Mouse (Mus musculus): ENCODE results near the gene Prss45. TPM values are rescaled to one million over a fixed set of nuclear protein-coding genes. Genes with fewer than 3 reads are reported as not detected.

Prss45 gene
- polyA plus RNA-seq, 1 experiment from 2014 or later = not detected

- TF ChIP-seq EP300 (IDR thresholded peaks at IDR 0.05) (no peak), CTCF (IDR thresholded peaks at IDR 0.05) (no peak)
- WGBS = 90% methylated on average over 14 of the region's 14 CpGs
- no peak overlapping the region for H3K9ac ChIP-seq (replicated peaks; ENCODE audit: low read depth)
- H3K9me3 ChIP-seq (ENCODE audit: low read length) = no peaks in the 10 kb centered on the region
- H3K4me1 ChIP-seq (ENCODE audit: insufficient read depth, low read depth, low read length) = no peaks in the 10 kb centered on the region; the same call in 1 of the 2 replicates
- H3K27ac ChIP-seq (ENCODE audit: low read length) = no peak overlapping the region
- no peak overlapping the region for H3K4me3 ChIP-seq (ENCODE audit: low read depth, low read length)
- H3K36me3 ChIP-seq (ENCODE audit: insufficient read depth, low read length) = peaks cover 12% of the 10 kb centered on the region; the same call in 1 of the 2 replicates
- no peak overlapping the region for H3K4me2 ChIP-seq (replicated peaks; ENCODE audit: low read depth, low read length)
- no peak for DNase-seq (ENCODE audit: low spot score)
- H3K27me3 ChIP-seq (replicated peaks; ENCODE audit: insufficient read depth, low read length) = no peaks in the 10 kb centered on the region
- no peak for ATAC-seq
Measured at GRCm38 (mm10) chr9:110888935-110889334, 54.5 kb downstream of the Prss45 start.

GRCm38 (mm10) chr9:110890026-110890783 is 55.8 kb downstream of the Prss45 start:
- 17% methylated on average over 20 of the region's 21 CpGs for WGBS
- no peak overlapping the region for H3K27ac ChIP-seq (ENCODE audit: low read length)
- no peaks in the 10 kb centered on the region for H3K9me3 ChIP-seq (ENCODE audit: low read length)
- peak; percentile 51 for TF ChIP-seq CTCF (IDR thresholded peaks at IDR 0.05)
- TF ChIP-seq EP300 (IDR thresholded peaks at IDR 0.05) = no peak
- H3K4me3 ChIP-seq (ENCODE audit: low read depth, low read length) = no peak overlapping the region
- H3K4me2 ChIP-seq (replicated peaks; ENCODE audit: low read depth, low read length) = no peak overlapping the region
- H3K9ac ChIP-seq (replicated peaks; ENCODE audit: low read depth) = no peak overlapping the region
- H3K4me1 ChIP-seq (ENCODE audit: insufficient read depth, low read depth, low read length) = no peaks in the 10 kb centered on the region; the same call in 1 of the 2 replicates
- H3K27me3 ChIP-seq (replicated peaks; ENCODE audit: insufficient read depth, low read length) = no peaks in the 10 kb centered on the region
- H3K36me3 ChIP-seq (ENCODE audit: insufficient read depth, low read length) = peaks cover 12% of the 10 kb centered on the region; the same call in 1 of the 2 replicates
- ATAC-seq = 0 out of 2 replicates have a peak, but pooled peaks have one; percentile 5
- DNase-seq (ENCODE audit: low spot score) = peak; percentile 40

Other genes starting within 250 kb of the Prss45 start
- 45.2 and 46.6 TPM in 2 replicates for gene Nradd, start 210.1 kb upstream of the Prss45 start, polyA plus RNA-seq (2015; fragmentation: Nextera tagmentation; extraction: Ambion mirVana)
- 6.2 and 6.6 TPM in 2 replicates for gene Nbeal2, start 180.4 kb upstream of the Prss45 start, polyA plus RNA-seq (2015; fragmentation: Nextera tagmentation; extraction: Ambion mirVana)
- gene Ccdc12, start 178.1 kb upstream of the Prss45 start, polyA plus RNA-seq (2015; fragmentation: Nextera tagmentation; extraction: Ambion mirVana) = 180 and 200 TPM in 2 replicates
- gene Myl3, start 92.7 kb upstream of the Prss45 start, polyA plus RNA-seq (2015; fragmentation: Nextera tagmentation; extraction: Ambion mirVana) = 10.4 and 13.8 TPM in 2 replicates
- gene Pth1r, start 87.4 kb upstream of the Prss45 start, polyA plus RNA-seq (2015; fragmentation: Nextera tagmentation; extraction: Ambion mirVana) = 19.4 and 24.4 TPM in 2 replicates
- not detected in 2 replicates for gene Prss42, start 36.4 kb upstream of the Prss45 start, polyA plus RNA-seq (2015; fragmentation: Nextera tagmentation; extraction: Ambion mirVana)
- not detected in 2 replicates for gene Prss44, start 20.6 kb upstream of the Prss45 start, polyA plus RNA-seq (2015; fragmentation: Nextera tagmentation; extraction: Ambion mirVana)
- gene Prss43, start 7.9 kb upstream of the Prss45 start, polyA plus RNA-seq (2015; fragmentation: Nextera tagmentation; extraction: Ambion mirVana) = not detected in 2 replicates
- gene Prss46, start 9.9 kb downstream of the Prss45 start, polyA plus RNA-seq (2015; fragmentation: Nextera tagmentation; extraction: Ambion mirVana) = not detected in 2 replicates
- gene Prss50, start 23.4 kb downstream of the Prss45 start, polyA plus RNA-seq (2015; fragmentation: Nextera tagmentation; extraction: Ambion mirVana) = 0.14 and 0.20 TPM in 2 replicates
- 13.5 and 14.4 TPM in 2 replicates for gene Als2cl, start 45.3 kb downstream of the Prss45 start, polyA plus RNA-seq (2015; fragmentation: Nextera tagmentation; extraction: Ambion mirVana)
- 3.6 and 4.0 TPM in 2 replicates for gene Tmie, start 45.5 kb downstream of the Prss45 start, polyA plus RNA-seq (2015; fragmentation: Nextera tagmentation; extraction: Ambion mirVana)
- not detected in 2 replicates for gene Fam240a, start 82.3 kb downstream of the Prss45 start, polyA plus RNA-seq (2015; fragmentation: Nextera tagmentation; extraction: Ambion mirVana)
- 0.19 and 0.20 TPM in 2 replicates for gene Tdgf1, start 111.6 kb downstream of the Prss45 start, polyA plus RNA-seq (2015; fragmentation: Nextera tagmentation; extraction: Ambion mirVana)
- gene Lrrc2, start 117.0 kb downstream of the Prss45 start, polyA plus RNA-seq (2015; fragmentation: Nextera tagmentation; extraction: Ambion mirVana) = 1.6 and 2.2 TPM in 2 replicates
- 1.7 and 3.0 TPM in 2 replicates for gene Rtp3, start 156.0 kb downstream of the Prss45 start, polyA plus RNA-seq (2015; fragmentation: Nextera tagmentation; extraction: Ambion mirVana)
- gene Ltf, start 184.7 kb downstream of the Prss45 start, polyA plus RNA-seq (2015; fragmentation: Nextera tagmentation; extraction: Ambion mirVana) = 11.3 and 16.1 TPM in 2 replicates
- gene Ccrl2, start 222.9 kb downstream of the Prss45 start, polyA plus RNA-seq (2015; fragmentation: Nextera tagmentation; extraction: Ambion mirVana) = 43.5 and 49.0 TPM in 2 replicates